Mouse (Mus musculus) retina, postnatal 7 days (tissue): ENCODE results near the gene Zswim4.

Source experiments
- DNase-seq: peaks from one replicate; pipeline ENCODE4 v3.0.0-alpha.2; 2012; ENCODE audit warnings: low read depth, low spot score

Gene Zswim4

DNA sequence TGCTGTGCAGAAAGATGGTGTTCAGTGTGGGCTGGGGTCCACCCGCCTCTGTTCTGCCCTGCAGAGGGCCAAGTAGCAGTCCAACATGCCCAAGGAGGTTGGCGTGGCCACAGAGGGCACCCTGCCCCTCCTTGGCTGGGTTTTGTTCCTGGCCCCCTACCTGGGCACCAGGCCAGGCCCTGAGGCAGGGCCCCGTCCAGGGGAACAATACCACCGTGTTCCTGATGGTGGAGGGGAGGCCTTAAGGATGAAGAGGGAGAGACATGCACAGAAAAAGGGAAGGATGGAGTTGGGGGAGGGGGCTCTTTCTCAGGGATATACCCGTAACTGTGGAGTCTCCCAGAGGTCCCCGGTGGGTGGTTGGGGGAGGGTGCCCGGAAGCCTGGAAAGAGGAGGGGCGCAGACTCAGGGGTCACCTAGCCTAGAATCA is 36.7 kb downstream of the Zswim4 start:
- no peak for DNase-seq

DNA sequence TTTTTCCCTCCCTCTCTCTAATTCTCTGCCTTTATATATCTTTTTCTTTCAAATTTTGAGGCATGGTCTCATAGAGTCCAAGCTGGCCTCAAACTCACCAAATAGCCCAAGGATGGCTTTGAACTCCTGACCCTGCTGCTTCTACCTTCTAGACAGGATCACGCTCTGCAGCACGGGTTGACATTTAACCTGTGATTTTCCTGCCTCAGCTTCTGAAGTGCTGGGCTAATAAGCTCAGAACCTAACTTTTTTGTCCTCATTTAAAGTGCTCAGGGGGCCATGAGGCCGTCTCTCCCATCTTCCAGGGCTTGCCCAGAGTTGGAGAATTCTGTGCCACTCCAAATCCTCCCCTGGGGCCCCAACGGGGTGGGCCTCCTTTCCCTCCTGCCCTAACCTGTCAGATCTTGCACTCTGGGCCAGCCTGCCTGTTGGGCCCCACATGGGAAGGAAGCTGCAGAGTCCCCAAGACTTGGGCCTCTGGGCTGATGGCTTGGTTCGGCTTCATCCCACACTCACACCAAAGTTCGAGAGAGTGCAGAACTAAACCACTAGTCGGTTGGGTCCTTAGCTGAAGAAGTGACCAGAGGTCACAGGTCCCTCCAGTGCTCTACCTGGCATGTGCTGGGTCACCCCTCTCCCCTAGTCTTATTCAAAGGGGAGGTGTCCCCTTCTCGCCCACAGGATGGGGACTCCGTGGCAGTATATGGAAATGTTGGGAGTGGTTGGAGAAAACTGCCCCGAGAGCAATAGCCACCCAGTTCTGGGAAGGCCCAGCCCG is 37.3 kb downstream of the Zswim4 start:
- no peak for DNase-seq

DNA sequence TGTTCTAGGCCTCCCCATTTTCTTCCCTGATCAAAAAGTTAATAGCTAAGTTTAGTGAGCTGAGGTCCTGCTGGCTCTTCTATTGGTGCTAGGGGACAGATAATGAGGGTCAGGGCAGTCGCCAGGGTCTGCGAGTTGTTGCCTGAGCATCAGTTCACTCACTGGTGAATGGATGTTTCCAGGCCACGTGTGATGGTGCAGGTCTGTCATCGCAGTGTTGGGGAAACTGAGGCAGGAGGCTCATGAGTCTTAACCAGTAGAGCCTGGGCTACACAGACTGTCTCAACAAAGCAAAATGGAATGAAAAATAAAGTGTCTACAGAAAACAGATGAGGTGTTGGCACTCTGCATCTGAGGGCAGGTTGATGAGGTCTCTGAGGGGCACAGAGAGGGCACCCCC is 38.0 kb downstream of the Zswim4 start:
- DNase-seq = no peak

DNA sequence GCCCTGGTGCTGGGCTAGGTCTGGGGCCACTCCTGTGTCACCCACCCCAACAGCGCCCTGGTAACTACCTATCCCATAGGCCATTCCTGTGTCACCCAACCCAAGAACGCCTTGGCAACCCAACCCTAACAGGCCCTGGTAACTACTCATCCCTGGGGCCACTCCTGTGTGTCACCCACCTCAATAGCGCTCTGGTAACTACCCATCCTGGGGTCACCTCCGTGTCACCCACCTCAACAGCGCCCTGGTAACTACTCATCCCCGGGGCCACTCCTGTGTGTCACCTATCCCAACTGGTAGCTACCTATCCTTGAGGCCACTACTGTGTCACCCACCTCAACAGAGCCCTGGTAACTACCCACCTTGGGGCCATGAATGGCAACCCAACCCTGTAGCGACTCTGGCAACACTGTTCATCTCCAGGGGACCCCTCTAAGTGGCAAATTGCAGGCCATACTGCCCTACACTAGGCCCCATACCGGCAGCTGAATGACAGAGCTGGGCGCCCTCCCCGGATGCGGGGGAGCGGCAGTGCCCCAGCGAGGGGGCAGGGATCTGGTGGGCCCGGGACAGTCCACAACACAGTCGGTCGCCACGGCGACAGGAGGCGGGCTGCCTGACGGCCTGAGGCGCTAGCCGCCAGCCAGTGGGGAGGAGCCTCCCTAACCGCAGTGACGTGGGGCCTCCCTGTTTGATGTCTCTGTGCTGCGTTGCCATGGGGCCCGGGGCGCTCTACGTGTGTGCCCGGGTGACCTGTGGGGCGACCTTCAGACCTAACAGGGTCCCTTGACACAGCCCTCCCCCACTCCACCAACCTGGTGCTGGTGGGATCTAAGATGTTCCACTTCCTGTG is 38.7 kb downstream of the Zswim4 start:
- no peak for DNase-seq

DNA sequence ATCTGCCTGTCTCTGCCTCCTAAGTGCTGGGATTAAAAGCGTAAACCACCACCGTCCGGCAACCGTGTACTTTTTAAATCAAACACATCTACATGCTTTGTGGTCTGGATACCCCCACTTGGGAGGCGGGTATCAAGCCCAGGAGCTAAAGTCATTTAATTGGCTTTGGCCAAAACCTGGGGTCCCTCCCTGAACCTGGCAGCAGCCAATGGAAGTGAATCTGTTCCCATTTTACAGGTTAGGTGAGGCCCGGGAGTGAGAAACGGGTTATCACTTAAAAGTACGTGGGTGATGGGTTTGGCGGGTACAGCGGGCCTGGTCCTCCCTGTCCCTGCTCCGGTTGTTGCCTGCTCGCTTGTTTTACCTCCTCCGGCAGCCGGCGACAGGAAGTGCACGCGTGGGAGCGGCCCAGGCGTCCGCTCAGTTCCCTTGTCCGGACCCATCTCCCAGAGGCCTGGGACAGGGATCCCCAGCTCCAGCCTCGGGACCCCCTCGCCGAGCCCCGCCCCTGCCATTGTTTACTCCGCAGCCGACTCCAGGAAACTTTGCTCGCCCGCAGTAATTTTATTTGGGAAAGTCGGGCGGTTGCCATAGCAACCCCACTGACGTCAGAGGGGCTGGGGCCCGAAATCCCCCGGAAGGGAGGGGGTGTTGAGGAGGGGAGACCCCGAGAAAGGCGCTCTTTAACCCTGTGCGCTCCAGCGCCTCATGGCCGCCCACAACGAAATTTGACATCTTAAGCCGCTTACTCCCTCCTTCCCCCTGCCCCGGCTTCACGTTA is 39.5 kb downstream of the Zswim4 start:
- DNase-seq = no peak

DNA sequence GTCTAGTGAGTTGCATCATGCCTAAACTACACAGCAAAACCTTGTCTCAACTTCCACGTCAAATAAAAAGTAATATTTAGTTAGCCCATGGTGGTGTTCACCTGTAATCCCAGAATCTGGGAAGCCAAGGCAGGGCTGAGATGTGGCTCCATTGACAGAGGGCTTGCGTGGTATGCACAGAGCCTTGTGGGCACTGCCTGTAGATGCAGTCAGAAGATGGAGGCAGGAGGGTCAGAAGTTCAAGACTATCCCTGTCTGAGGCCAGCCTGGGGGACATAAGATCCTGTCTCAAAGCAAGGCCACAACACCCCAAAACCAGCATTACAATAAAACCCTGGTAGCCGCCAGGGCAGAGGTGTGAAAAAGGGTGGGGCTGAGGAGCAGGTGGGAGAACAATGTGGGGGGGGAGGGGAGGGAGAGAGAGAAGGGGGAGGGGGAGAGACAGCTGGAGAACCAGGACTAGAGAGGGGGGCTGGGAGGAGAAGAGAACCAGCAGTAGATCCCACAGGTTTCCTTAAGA is 42.6 kb downstream of the Zswim4 start:
- no peak for DNase-seq

DNA sequence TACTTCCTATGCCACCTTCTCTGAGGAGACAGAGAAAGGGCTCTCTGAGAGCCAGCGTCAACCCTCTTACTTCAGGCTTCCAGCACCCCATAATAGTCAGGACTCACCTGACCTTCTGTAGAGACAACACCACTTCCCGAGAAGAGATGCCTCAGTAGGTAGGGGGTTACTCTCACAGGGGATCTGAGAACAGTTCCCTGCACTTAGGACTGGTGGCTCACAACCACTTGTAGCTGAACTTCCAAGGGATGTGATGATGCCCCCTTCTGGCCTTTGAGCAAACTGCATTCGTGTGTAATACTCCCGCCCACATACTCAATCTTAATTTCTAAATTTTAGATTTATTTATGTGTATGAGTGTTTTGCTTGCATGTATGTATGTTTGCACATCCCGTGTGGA is 43.3 kb downstream of the Zswim4 start:
- DNase-seq = no peak

DNA sequence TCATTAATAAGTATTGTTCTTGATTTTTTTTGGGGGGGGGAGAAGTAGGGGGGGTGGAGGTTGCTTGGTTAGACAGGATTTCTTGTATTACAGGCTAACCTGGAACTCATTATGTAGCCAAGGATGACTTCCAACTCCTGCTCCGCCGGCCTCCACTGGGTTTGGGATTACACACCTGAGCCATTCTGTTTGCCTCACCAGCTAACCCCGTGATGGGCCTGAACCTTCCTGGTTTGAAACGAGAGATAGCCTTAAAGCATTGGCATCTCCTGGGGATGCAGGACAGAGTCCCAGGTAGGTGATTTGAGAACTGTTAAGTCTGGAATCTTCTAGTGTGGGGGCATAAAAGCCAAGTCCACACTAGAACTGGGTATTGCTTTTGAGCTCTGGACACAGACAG is 43.7 kb downstream of the Zswim4 start:
- no peak for DNase-seq

DNA sequence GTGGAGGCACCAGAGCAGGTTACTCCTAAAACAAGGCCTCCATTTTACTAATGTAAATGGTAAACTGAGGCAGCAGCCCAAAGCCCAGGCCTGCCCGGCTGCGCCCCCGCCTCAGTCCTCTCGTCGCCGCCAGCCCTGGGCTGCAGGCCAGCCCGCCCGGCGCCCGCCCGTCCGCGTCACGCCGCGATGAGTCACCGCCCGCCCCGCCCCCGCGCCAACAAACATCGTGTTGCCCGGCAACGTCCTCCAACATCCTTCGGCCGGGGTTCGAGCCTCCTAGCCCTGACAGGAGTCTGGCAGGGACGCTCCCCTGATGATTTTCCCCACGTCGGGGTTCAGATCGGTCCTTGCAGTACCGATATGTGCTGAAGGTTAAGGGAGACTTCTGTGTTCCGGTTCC is 44.3 kb downstream of the Zswim4 start:
- no peak for DNase-seq

DNA sequence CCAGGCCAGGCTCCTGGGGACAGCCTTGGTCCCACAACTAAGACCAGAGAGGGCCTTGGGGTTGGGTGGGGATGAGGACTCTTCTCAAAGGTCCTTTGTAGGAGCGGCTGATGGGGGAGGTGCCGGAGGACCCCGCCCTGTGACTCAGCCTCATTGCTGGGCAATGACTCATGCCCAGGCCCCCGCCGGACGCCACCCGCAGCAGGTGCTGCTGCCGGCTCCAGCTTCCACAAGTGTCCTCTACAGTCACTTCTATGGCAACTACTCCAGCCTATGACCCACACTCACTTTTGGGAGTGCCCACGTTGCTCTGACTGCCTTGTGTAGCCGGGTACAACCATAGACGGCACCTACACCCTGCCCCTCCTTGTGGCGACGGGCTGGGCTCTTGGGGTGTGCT is 44.8 kb downstream of the Zswim4 start:
- DNase-seq = no peak

DNA sequence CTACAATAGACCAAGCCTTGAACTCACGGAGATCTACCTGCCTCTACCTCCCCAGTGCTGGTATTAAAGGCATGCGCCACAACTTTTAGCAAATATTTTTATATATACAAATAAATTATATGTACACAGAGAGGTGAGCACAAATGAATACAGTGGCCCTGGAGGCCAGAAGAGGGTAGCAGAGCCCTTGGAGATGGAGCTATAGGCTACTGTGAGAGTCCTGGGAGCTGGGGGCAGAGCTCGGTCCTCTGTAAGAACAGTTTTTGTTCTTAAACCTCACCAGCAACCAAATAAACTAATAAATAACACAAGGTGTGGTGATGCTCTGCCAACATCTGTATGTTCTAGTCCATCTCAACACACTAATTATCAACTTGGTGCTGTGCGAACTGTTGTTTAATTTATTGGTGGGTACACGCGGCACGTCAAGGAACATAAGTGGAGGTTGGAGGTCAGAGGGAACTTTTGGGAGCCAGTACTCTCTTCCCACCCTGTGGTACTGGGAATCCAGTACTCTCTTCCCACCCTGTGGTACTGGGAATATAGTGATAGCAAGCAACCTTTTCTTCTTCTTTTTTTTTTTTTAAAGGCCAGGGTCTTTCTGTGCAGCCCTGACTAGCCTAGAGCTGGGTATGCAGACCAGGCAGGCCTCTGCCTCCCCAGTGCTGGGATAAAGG is 46.5 kb downstream of the Zswim4 start:
- DNase-seq = no peak

DNA sequence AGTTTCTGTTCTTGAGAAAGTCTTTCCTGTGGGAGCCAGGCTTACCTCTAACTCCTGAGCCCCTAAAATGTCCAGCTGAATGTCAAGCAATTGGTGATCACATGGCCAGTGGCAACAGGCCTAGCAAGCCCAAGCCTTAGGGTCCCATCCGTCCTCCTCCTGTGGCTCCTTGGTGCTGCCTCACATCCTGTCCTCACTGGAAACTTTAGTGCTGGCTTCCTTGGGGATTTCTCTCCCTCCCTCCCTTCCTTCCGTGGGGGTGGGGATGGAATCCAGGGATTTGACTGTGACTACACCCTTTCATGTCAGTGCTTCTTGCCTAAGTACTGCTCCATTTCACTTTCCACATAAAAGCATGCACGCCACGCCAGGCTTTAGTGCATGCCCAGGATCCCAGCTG is 47.3 kb downstream of the Zswim4 start:
- no peak for DNase-seq

DNA sequence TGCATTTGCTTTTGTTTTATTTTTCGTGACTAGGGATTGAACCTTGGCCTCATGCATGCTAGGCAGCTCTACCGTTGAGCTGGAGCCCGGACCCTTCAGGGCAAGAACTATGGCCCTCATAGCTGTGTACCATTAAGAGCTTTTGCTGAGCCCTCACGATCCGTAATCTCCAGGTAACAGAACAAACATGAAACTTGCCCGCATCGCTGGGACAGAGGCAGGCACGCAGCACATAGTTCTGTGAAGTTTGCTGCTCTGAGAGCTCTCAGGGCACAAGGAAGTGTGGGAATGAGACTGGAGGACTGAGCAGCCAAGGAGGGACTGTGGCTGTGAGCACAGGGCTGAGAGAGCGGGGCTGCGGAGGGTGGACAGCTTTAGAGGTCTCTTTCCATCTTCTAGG is 48.2 kb downstream of the Zswim4 start:
- DNase-seq = no peak

DNA sequence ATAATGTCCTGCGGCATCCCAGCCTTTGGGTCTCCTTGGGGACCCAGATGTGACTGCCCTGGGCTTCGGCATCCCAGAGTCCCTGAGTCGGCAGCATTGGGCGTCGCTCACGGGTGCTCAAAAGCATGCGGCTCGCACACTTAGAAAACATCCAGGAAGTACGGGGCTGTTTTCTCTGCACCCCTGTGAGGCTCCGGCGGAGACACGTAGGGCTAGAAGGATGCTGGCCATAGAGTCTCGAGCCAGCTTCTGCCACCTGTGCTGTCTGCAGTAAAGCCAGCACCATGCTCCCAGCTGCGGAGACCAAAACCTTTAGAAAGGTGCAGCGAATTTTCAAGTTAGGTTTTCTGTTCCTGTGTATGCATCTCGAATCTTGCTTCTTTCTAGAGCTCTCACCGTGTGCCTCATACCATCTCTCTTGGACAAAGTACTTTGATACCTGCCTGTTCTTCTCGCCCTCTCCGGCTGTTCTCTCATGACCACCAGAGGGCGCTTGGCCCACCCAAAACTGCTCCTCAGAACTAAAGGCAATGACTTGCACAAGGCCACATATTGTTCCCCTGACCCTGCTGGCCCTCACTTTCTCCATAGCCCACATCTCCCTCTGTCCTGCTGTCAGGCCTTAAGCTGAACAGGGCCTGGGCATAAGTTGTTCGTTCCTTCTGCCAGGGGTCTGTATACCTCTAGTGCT is 49.6 kb downstream of the Zswim4 start:
- no peak for DNase-seq

DNA sequence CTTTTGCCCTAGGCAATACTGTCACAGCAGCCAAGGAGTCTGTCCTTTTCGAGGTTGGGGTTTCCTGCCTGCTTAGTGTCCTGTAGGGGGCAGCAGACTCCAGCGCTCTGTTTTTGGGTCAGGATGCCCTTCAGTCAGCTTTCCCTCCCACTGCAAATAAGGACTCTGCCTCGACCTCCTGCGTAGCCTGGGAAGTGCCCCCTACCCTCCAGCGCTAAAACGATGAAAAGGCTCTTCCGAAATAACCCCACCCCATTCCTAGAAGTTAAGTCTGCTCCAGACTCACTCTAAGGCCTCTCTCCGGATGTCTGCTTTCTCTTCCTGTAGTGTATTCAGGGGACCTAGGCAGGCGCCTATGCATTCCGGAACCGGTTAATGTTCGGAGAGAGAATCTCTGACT is 50.3 kb downstream of the Zswim4 start:
- DNase-seq = peak; percentile 62

DNA sequence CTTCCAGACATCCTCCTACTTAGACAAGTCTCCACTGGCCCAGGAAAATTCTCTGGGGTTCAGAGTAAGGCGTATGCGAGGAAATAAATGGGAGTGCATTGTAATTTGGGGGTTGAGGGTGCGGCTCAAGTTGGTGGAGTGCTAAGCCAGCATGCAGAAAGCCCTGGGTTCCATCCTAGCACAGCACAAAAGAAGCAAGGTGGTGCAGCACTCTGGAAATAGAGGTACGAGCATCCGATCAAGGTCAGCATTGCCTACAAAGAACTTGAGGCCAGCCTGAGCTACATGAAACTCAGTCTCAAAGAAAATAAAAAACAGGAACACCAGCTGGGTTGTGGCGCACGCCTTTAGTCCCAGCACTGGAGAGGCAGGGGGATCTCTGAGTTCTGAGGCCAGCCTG is 51.7 kb downstream of the Zswim4 start, which contains the start of gene Nanos3:
Gene Nanos3 (minus strand): TSS at position 101 of the 400 bp plus-strand sequence.
- no peak for DNase-seq

DNA sequence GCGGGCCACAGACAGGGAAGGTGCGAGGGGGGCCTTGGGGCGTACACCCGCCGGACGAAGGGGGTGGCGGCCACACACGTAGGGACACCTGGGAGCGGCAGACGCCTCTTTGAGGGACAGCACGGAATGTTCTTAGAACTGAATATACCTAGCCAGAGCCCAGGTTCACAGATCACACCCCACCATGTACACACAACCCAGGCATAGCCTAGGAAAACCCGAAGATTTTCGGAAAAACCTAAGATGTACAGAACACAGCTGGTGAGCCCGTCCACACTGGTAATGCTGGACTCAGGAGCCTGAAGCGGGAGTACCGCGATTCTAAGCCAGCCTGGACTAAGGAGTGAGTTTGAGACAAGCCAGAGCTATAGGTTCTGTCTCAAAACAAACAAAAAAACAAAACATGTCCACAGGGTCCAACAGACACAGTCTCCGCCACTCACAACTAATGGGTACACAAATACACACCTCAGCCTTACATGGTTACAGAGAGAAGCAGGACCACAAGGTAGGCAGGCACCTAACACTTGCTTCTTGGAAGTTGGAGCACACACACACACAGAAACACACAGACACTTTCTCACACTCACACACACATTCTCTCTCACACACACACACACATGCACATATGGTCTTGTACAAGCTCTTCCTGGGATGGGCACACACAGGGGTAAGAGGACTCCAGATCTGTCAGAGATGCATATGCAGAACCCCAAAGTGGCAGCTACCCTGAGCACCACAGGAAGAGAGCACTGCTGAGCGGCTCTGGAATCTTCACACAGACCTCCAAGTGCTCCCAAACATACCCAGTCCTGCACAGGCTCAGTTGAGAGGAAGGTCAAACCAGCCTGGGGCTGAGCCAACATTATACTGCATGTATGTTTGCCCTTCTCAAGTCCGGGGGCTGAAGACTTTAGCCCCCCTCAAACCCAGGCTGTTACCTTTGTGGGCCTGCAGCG is 52.5 kb downstream of the Zswim4 start:
- no peak for DNase-seq

DNA sequence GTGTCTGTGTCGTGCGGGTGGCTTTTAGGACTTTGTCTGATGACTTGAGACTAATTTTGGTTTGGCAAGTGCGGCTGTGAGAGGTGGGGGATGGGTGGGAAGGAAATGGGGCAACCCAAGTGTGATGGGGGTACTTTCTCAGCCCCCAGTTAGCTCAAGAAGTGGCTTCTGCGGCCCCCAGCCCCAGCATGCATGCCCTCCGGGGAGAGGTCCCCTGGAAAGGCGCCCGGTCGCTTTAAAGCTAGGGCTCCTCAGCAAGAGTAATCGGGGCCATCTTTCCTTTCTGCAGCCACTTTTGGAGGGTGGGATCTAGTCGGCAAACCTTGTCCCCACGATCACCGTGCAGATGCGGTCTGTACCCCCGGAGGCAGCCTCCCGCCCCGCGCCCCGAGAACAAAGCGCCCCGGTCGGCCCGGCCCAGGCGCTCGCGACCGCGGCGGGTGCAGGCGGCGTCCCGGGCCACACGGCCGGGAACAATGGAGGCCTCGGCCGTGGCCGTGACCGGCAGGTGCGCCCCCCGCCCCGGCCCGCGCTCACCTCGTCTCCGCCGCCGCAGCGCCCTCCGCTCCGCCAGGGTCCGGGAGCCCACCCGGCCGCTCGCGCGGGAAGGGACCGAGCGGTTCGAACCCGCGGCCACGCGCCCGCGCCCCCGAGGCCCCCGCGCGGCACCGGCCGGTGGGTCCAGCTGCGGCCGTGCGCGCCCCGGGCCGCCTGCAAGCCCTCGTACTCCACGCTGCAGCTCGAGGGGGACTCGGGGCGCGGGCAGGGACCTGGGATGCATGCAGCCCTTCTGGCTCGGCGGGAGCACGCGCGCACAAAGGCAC is 53.4 kb downstream of the Zswim4 start:
- no peak for DNase-seq

DNA sequence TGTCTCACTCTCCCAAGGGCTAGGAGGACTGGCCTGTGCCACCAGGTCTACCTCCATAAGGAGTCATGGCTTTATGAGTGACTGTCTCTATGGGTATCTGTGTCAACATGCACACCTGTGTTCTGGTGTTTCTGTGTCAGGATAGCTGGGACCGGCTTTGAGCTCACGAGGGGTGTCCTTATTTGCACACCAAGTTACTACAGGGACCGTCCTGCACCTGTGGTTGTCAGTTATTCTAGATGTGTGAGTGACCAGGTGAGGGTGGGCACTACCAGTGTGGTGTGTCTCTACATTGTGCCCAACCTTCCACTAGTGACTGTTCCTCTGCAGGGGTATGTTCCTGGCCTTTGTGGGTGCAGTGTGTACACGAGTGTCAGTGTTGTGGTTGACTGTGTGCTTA is 54.0 kb downstream of the Zswim4 start:
- no peak for DNase-seq
